Mouse (Mus musculus): ENCODE data around the gene Naa25.

GRCm38 (mm10) chr5:121389106-121389505 is 8.6 kb upstream of the Naa25 start:
- TF ChIP-seq POLR2A (IDR thresholded peaks at IDR 0.05; ENCODE audit: extremely low read depth, insufficient read depth, low read length) (no peak), CTCF (IDR thresholded peaks at IDR 0.05; ENCODE audit: extremely low read depth, insufficient read depth, low read length) (no peak)
